Mouse (Mus musculus): Measurements from ENCODE around the gene Mak. TPM values are rescaled to one million over a fixed set of nuclear protein-coding genes. Genes with fewer than 3 reads are reported as not detected.
A peak's percentile ranks its signal among the peaks of the same experiment; 100 is the strongest.
"Not testable (repeated sequence)": the region's sequence is repeated elsewhere in the genome, so short reads cannot be mapped to it uniquely, and the experiment has no call there.

Gene Mak
- polyA plus RNA-seq, 1 experiment from 2014 or later: 1.3 TPM

GRCm38 (mm10) chr13:41016797-41017405 is 62.6 kb downstream of the Mak start:
- peaks cover 19% of the 10 kb centered on the region for H3K4me1 ChIP-seq
- peak overlapping the region; percentile 67 for H3K9ac ChIP-seq
- peaks cover 43% of the 10 kb centered on the region for H3K36me3 ChIP-seq
- no peak for ATAC-seq (ENCODE audit: borderline replicate concordance, extremely low read depth, low FRiP score, low TSS enrichment)
- H3K27ac ChIP-seq: peak overlapping the region; percentile 93
- WGBS: 33% methylated on average over 12 of the region's 12 CpGs
- H3K4me3 ChIP-seq: peak overlapping the region; percentile 70
- H3K27me3 ChIP-seq: no peaks in the 10 kb centered on the region
- no peaks in the 10 kb centered on the region for H3K9me3 ChIP-seq
- H3K4me2 ChIP-seq: peak overlapping the region; percentile 71

GRCm38 (mm10) chr13:41015829-41016634 is 63.5 kb downstream of the Mak start, which contains the start of gene Tmem14c:
Gene Tmem14c (plus strand): TSS chr13:41016292.
- peak; percentile 99 for ATAC-seq (ENCODE audit: borderline replicate concordance, extremely low read depth, low FRiP score, low TSS enrichment)
- H3K9me3 ChIP-seq: no peaks in the 10 kb centered on the region
- peak within 1 kb of the TSS; percentile 93 for H3K27ac ChIP-seq
- H3K9ac ChIP-seq: peak within 1 kb of the TSS; percentile 67
- peaks cover 47% of the 10 kb centered on the region for H3K36me3 ChIP-seq
- H3K4me2 ChIP-seq: peak within 1 kb of the TSS; percentile 71
- peaks cover 19% of the 10 kb centered on the region for H3K4me1 ChIP-seq
- under 1% methylated on average over 43 of the region's 43 CpGs for WGBS
- peak within 1 kb of the TSS; percentile 70 for H3K4me3 ChIP-seq
- no peaks in the 10 kb centered on the region for H3K27me3 ChIP-seq

- no peaks in the 10 kb centered on the region for H3K9me3 ChIP-seq
- H3K4me2 ChIP-seq: no peak overlapping the region
- no peak for ATAC-seq (ENCODE audit: borderline replicate concordance, extremely low read depth, low FRiP score, low TSS enrichment)
- H3K9ac ChIP-seq: no peak overlapping the region
- H3K4me3 ChIP-seq: no peak overlapping the region
- WGBS: 73% methylated on average over 8 of the region's 8 CpGs
- H3K27ac ChIP-seq: no peak overlapping the region
- H3K4me1 ChIP-seq: no peaks in the 10 kb centered on the region
- H3K27me3 ChIP-seq: no peaks in the 10 kb centered on the region
- H3K36me3 ChIP-seq: peaks cover 87% of the 10 kb centered on the region
These were observed 70.6 kb downstream of the Mak start for GRCm38 (mm10) chr13:41008946-41009345.

GRCm38 (mm10) chr13:41008271-41008670 is 71.2 kb downstream of the Mak start:
- Histone ChIP-seq H3K9ac (no peak overlapping the region), H3K9me3 (no peaks in the 10 kb centered on the region), H3K36me3 (peaks cover 85% of the 10 kb centered on the region), H3K27me3 (no peaks in the 10 kb centered on the region), H3K4me2 (no peak overlapping the region), H3K4me3 (no peak overlapping the region), H3K27ac (no peak overlapping the region), H3K4me1 (no peaks in the 10 kb centered on the region)
- ATAC-seq (ENCODE audit: borderline replicate concordance, extremely low read depth, low FRiP score, low TSS enrichment): no peak
- 96% methylated on average over 10 of the region's 10 CpGs for WGBS

GRCm38 (mm10) chr13:41006244-41006643 is 73.3 kb downstream of the Mak start:
- Histone ChIP-seq H3K36me3 (peaks cover 66% of the 10 kb centered on the region), H3K4me1 (peaks cover 7% of the 10 kb centered on the region), H3K27ac (no peak overlapping the region), H3K27me3 (no peaks in the 10 kb centered on the region), H3K4me2 (no peak overlapping the region), H3K9me3 (no peaks in the 10 kb centered on the region), H3K4me3 (no peak overlapping the region), H3K9ac (no peak overlapping the region)
- WGBS: 95% methylated on average over 4 of the region's 4 CpGs
- no peak for ATAC-seq (ENCODE audit: borderline replicate concordance, extremely low read depth, low FRiP score, low TSS enrichment)

GRCm38 (mm10) chr13:41002001-41002400 is 77.5 kb downstream of the Mak start:
- Histone ChIP-seq H3K4me1 (peaks cover 12% of the 10 kb centered on the region), H3K4me3 (peak overlapping the region; percentile 98), H3K9ac (0 out of 2 replicates have a peak overlapping the region, but pooled peaks have one; percentile 24), H3K36me3 (peaks cover 25% of the 10 kb centered on the region), H3K27ac (no peak overlapping the region), H3K27me3 (no peaks in the 10 kb centered on the region), H3K4me2 (peak overlapping the region; percentile 83), H3K9me3 (no peaks in the 10 kb centered on the region)
- no peak for ATAC-seq (ENCODE audit: borderline replicate concordance, extremely low read depth, low FRiP score, low TSS enrichment)
- 75% methylated on average over 5 of the region's 5 CpGs for WGBS

GRCm38 (mm10) chr13:41000926-41001639 is 78.4 kb downstream of the Mak start, which contains the start of gene Pak1ip1:
Gene Pak1ip1 (plus strand): TSS chr13:41001023.
- peaks cover 12% of the 10 kb centered on the region for H3K4me1 ChIP-seq
- H3K36me3 ChIP-seq: peaks cover 16% of the 10 kb centered on the region
- H3K9ac ChIP-seq: peak within 1 kb of the TSS; percentile 85
- peak; percentile 95 for ATAC-seq (ENCODE audit: borderline replicate concordance, extremely low read depth, low FRiP score, low TSS enrichment)
- H3K4me2 ChIP-seq: peak within 1 kb of the TSS; percentile 83
- WGBS: 1% methylated on average over 55 of the region's 58 CpGs
- no peaks in the 10 kb centered on the region for H3K27me3 ChIP-seq
- no peaks in the 10 kb centered on the region for H3K9me3 ChIP-seq
- H3K27ac ChIP-seq: peak within 1 kb of the TSS; percentile 99
- H3K4me3 ChIP-seq: peak within 1 kb of the TSS; percentile 98

- peaks cover 12% of the 10 kb centered on the region for H3K4me1 ChIP-seq
- H3K9me3 ChIP-seq: no peaks in the 10 kb centered on the region
- peak overlapping the region; percentile 98 for H3K4me3 ChIP-seq
- peak overlapping the region; percentile 85 for H3K9ac ChIP-seq
- H3K4me2 ChIP-seq: peak overlapping the region; percentile 83
- H3K27ac ChIP-seq: peak overlapping the region; percentile 99
- peak; percentile 32 for ATAC-seq (ENCODE audit: borderline replicate concordance, extremely low read depth, low FRiP score, low TSS enrichment)
- peaks cover 9% of the 10 kb centered on the region for H3K36me3 ChIP-seq
- H3K27me3 ChIP-seq: no peaks in the 10 kb centered on the region
- under 1% methylated on average over 25 of the region's 25 CpGs for WGBS
These were observed 79.2 kb downstream of the Mak start for GRCm38 (mm10) chr13:41000140-41000925.

- H3K4me2 ChIP-seq; H3K36me3 ChIP-seq; H3K27me3 ChIP-seq; H3K27ac ChIP-seq; H3K9ac ChIP-seq; H3K9me3 ChIP-seq; H3K4me3 ChIP-seq; ATAC-seq (ENCODE audit: borderline replicate concordance, extremely low read depth, low FRiP score, low TSS enrichment): not testable (repeated sequence)
- 88% methylated on average over 5 of the region's 5 CpGs for WGBS
- peaks cover 19% of the 10 kb centered on the region for H3K4me1 ChIP-seq
These were observed 81.0 kb downstream of the Mak start for GRCm38 (mm10) chr13:40998537-40998936.

- peaks cover 7% of the 10 kb centered on the region for H3K4me1 ChIP-seq
- no peaks in the 10 kb centered on the region for H3K9me3 ChIP-seq
- no peaks in the 10 kb centered on the region for H3K27me3 ChIP-seq
- no peaks in the 10 kb centered on the region for H3K36me3 ChIP-seq
- no peak for ATAC-seq (ENCODE audit: borderline replicate concordance, extremely low read depth, low FRiP score, low TSS enrichment)
- peak overlapping the region; percentile 6; the same call in 1 of the 2 replicates for H3K4me2 ChIP-seq
- H3K27ac ChIP-seq: 0 out of 2 replicates have a peak overlapping the region, but pooled peaks have one; percentile 20
- H3K9ac ChIP-seq: no peak overlapping the region
- H3K4me3 ChIP-seq: no peak overlapping the region
- WGBS: 6% methylated on average over 8 of the region's 8 CpGs
These were observed 84.8 kb downstream of the Mak start for GRCm38 (mm10) chr13:40994487-40995263.
